Mouse (Mus musculus) C2C12 (cell line): ENCODE results near the gene Kif6. TPM values are rescaled to one million over a fixed set of nuclear protein-coding genes. Genes with fewer than 3 reads are reported as not detected.

Experiments
- H3K27me3 ChIP-seq: one replicate; pipeline ENCODE4 v1.6.1; 2011; ENCODE audit not compliant: control insufficient read depth, insufficient read depth, insufficient read length
- H3K36me3 ChIP-seq: one replicate; pipeline ENCODE4 v1.6.1; 2011; ENCODE audit not compliant: control insufficient read depth, insufficient read depth
- H3K4me3 ChIP-seq: one replicate; pipeline ENCODE4 v1.5.1; 2011; ENCODE audit warnings: mild to moderate bottlenecking, control low read depth; ENCODE audit not compliant: poor library complexity, insufficient read depth, severe bottlenecking
- H3K79me2 ChIP-seq: one replicate; pipeline ENCODE4 v1.6.1; 2011; ENCODE audit not compliant: control insufficient read depth, insufficient read depth
- H3K79me3 ChIP-seq: one replicate; pipeline ENCODE4 v1.6.1; 2011; ENCODE audit warnings: low read depth, control low read depth
- H3ac ChIP-seq: one replicate; pipeline ENCODE3; 2011; ENCODE audit warnings: low read depth; ENCODE audit not compliant: control insufficient read depth, insufficient read length
- CEBPB ChIP-seq: IDR thresholded peaks from one replicate; pipeline ENCODE4 v1.6.1; 2011; ENCODE audit warnings: low read depth, mild to moderate bottlenecking, control low read depth, moderate library complexity
- CTCF ChIP-seq: IDR thresholded peaks from one replicate; pipeline ENCODE4 v1.5.1; 2011; ENCODE audit not compliant: control insufficient read depth, insufficient read depth, insufficient read length
- FOSL1 ChIP-seq: IDR thresholded peaks from one replicate; pipeline ENCODE4 v1.8.0; 2011; ENCODE audit warnings: mild to moderate bottlenecking, low read length; ENCODE audit not compliant: poor library complexity, insufficient read depth, severe bottlenecking
- MAX ChIP-seq: IDR thresholded peaks from one replicate; pipeline ENCODE4 v1.6.1; 2011; ENCODE audit warnings: mild to moderate bottlenecking, control low read depth
- MYOD1 ChIP-seq: IDR thresholded peaks from one replicate; pipeline ENCODE4 v1.6.1; 2011; ENCODE audit warnings: low read depth; ENCODE audit not compliant: control insufficient read depth, insufficient read length
- MYOG ChIP-seq: IDR thresholded peaks from one replicate; pipeline ENCODE4 v1.6.1; 2011; ENCODE audit not compliant: control insufficient read depth, insufficient read length; ENCODE audit errors: extremely low read depth
- USF1 ChIP-seq: IDR thresholded peaks from one replicate; pipeline ENCODE4 v1.6.1; 2011; ENCODE audit warnings: low read depth, mild to moderate bottlenecking, control low read depth, moderate library complexity
- polyA plus RNA-seq: library from polyadenylated mRNA; unstranded; fragments of >200 nt; fragmentation: generic; extraction: Trizol; gene quantifications from one replicate; pipeline ENCODE4 v1.2.1, GENCODE M21; 2012; ENCODE audit warnings: missing spikeins

The Kif6 gene
- polyA plus RNA-seq, 1 experiment, result 0.27 TPM

GRCm38 (mm10) chr17:49666728-49667127 lies 51.8 kb downstream of the Kif6 start:
- TF ChIP-seq CEBPB (no peak), MAX (no peak), CTCF (no peak), MYOG (no peak), FOSL1 (no peak), USF1 (no peak), MYOD1 (no peak)
- Histone ChIP-seq H3K27me3 (no peaks in the 10 kb centered on the region), H3K79me2 (no peaks in the 10 kb centered on the region), H3K79me3 (no peaks in the 10 kb centered on the region), H3ac (no peak overlapping the region), H3K36me3 (no peaks in the 10 kb centered on the region), H3K4me3 (no peak overlapping the region)

- no peaks in the 10 kb centered on the region for H3K36me3 ChIP-seq
- H3K27me3 ChIP-seq, result no peaks in the 10 kb centered on the region
- H3K79me2 ChIP-seq, result no peaks in the 10 kb centered on the region
- H3K4me3 ChIP-seq, result no peak overlapping the region
- H3ac ChIP-seq, result no peak overlapping the region
- no peak for TF ChIP-seq USF1
- TF ChIP-seq CTCF, result no peak
- TF ChIP-seq MYOG, result no peak
- no peaks in the 10 kb centered on the region for H3K79me3 ChIP-seq
These were observed 53.4 kb downstream of the Kif6 start for GRCm38 (mm10) chr17:49668296-49668695.

- Histone ChIP-seq H3K27me3 (no peaks in the 10 kb centered on the region), H3K79me2 (no peaks in the 10 kb centered on the region), H3ac (no peak overlapping the region), H3K79me3 (no peaks in the 10 kb centered on the region), H3K4me3 (no peak overlapping the region), H3K36me3 (no peaks in the 10 kb centered on the region)
- TF ChIP-seq MYOD1 (no peak), USF1 (no peak)
These were observed 57.0 kb downstream of the Kif6 start for GRCm38 (mm10) chr17:49671921-49672339.

GRCm38 (mm10) chr17:49672421-49672820 lies 57.5 kb downstream of the Kif6 start:
- TF ChIP-seq CTCF, result no peak
- TF ChIP-seq MYOG, result no peak
- no peak for TF ChIP-seq FOSL1
- TF ChIP-seq CEBPB, result no peak
- no peak for TF ChIP-seq MYOD1
- TF ChIP-seq USF1, result no peak
- Histone ChIP-seq H3ac (no peak overlapping the region), H3K4me3 (no peak overlapping the region), H3K27me3 (no peaks in the 10 kb centered on the region), H3K79me3 (no peaks in the 10 kb centered on the region), H3K79me2 (no peaks in the 10 kb centered on the region), H3K36me3 (no peaks in the 10 kb centered on the region)

- H3K79me2 ChIP-seq, result no peaks in the 10 kb centered on the region
- TF ChIP-seq CEBPB (no peak), MAX (no peak), USF1 (no peak), CTCF (no peak), MYOG (no peak), FOSL1 (no peak), MYOD1 (no peak)
- H3K27me3 ChIP-seq, result no peaks in the 10 kb centered on the region
- no peaks in the 10 kb centered on the region for H3K79me3 ChIP-seq
- H3K36me3 ChIP-seq, result no peaks in the 10 kb centered on the region
- no peak overlapping the region for H3K4me3 ChIP-seq
- H3ac ChIP-seq, result no peak overlapping the region
These were observed 60.7 kb downstream of the Kif6 start for GRCm38 (mm10) chr17:49675629-49676028.

GRCm38 (mm10) chr17:49681410-49681809 lies 66.5 kb downstream of the Kif6 start:
- H3ac ChIP-seq, result no peak overlapping the region
- H3K4me3 ChIP-seq, result no peak overlapping the region
- H3K79me3 ChIP-seq, result no peaks in the 10 kb centered on the region
- no peaks in the 10 kb centered on the region for H3K27me3 ChIP-seq
- no peak for TF ChIP-seq MYOG
- H3K79me2 ChIP-seq, result no peaks in the 10 kb centered on the region
- H3K36me3 ChIP-seq, result no peaks in the 10 kb centered on the region

GRCm38 (mm10) chr17:49684146-49684545 lies 69.2 kb downstream of the Kif6 start:
- Histone ChIP-seq H3K79me2 (no peaks in the 10 kb centered on the region), H3K36me3 (no peaks in the 10 kb centered on the region), H3ac (no peak overlapping the region), H3K4me3 (no peak overlapping the region), H3K27me3 (no peaks in the 10 kb centered on the region), H3K79me3 (no peaks in the 10 kb centered on the region)
- TF ChIP-seq CEBPB, result no peak
- TF ChIP-seq MAX, result no peak
- TF ChIP-seq USF1, result no peak
- no peak for TF ChIP-seq MYOD1
- TF ChIP-seq FOSL1, result no peak
- TF ChIP-seq CTCF, result no peak
- no peak for TF ChIP-seq MYOG
